Comparison of ENCODE assay signal across 8 mouse cellular contexts in genomic region chr1:74124991-74125552, GRCm38 (mm10). TPM values are rescaled to one million over a fixed set of nuclear protein-coding genes. Genes with fewer than 3 reads are reported as not detected.
A peak's percentile ranks its signal among the peaks of the same experiment; 100 is the strongest.
DNase-seq lines count a peak whose midpoint lies in the region; ATAC-seq lines count a peak whose summit lies in the region.

Gene Rufy4 (plus strand): TSS chr1:74125541.

- ATAC-seq in activated CD4-positive, CD25-positive, alpha-beta regulatory T cell, adult 4 months, result peak; percentile 62
- peak; percentile 79 for ATAC-seq in megakaryocyte progenitor cell, adult 5-6 weeks (replicated peaks; ENCODE audit: poor library complexity)

- peak; percentile 33 to 76 for DNase-seq in cerebellum, postnatal 4 days (ENCODE audit: low spot score in 2 of 2)
- peak; percentile 56 for DNase-seq in gastrocnemius, postnatal 14 days
- DNase-seq in induced T-regulatory cell, adult 2 months (ENCODE audit: low read depth), result peak; percentile 79
- DNase-seq in left cerebral cortex, postnatal 10 days (ENCODE audit: extremely low spot score in 1 of 2, low spot score in 2 of 2), result peak; percentile 63 to 80
- peak; percentile 77 to 84 for DNase-seq in right cerebral cortex, postnatal 10 days (ENCODE audit: low spot score in 2 of 2)
- DNase-seq in urinary bladder, postnatal 25 days (ENCODE audit: low spot score), result peak; percentile 56

- intact Hi-C loops in gastrocnemius, postnatal 14 days (cut with DNase I; ENCODE audit: low total_unique reads), result loop anchor here (5.0 kb wide), 1 partner anchor 223 kb away; no protein-coding TSS in a partner anchor
- intact Hi-C loops in left cerebral cortex, postnatal 10 days (cut with DNase I), result loop anchor here (5.0 kb wide), 2 partner anchors 138 to 223 kb away; no protein-coding TSS in a partner anchor

RNA-seq across cellular contexts. Expression of gene Rufy4, which starts in this region (rescaled TPM):
- polyA plus RNA-seq in activated CD4-positive, CD25-positive, alpha-beta regulatory T cell, adult 4 months (2017; shearing (Covaris generic)), result not detected
- under 1 TPM in 1 of 2 experiments, not detected in 1; 0.09 TPM for total RNA-seq in gastrocnemius, postnatal 14 days (2021)
- total RNA-seq in left cerebral cortex, postnatal 10 days (2021), result under 1 TPM in 1 of 2 experiments, not detected in 1; 0.15 TPM
- 0.37 and 0.72 TPM in 2 replicates for total RNA-seq in megakaryocyte progenitor cell, adult 5-6 weeks (2015)
- 0.54 and 0.68 TPM in 2 replicates for total RNA-seq in megakaryocyte progenitor cell, adult 5-6 weeks (2017)

Comparison
In these comparisons a context has a peak if more than half of its experiments do, and no peak if none do; other contexts are left out.
1. Peak in every context shown above with its lines: DNase-seq and ATAC-seq.
2. Peak in ATAC-seq in activated CD4-positive, CD25-positive, alpha-beta regulatory T cell, adult 4 months; RNA of the gene not detected or under 1 TPM.
3. Peak in DNase-seq in gastrocnemius, postnatal 14 days; RNA of the gene not detected or under 1 TPM.
4. Peak in DNase-seq in left cerebral cortex, postnatal 10 days; RNA of the gene not detected or under 1 TPM.
5. Peak in ATAC-seq in megakaryocyte progenitor cell, adult 5-6 weeks; RNA of the gene not detected or under 1 TPM.